Mouse (Mus musculus) monocyte, adult 5-6 weeks (primary cell): ENCODE measurements around the gene Agrp. TPM values are rescaled to one million over a fixed set of nuclear protein-coding genes. Genes with fewer than 3 reads are reported as not detected.

Experiments used
- ATAC-seq: fragments of 153-309, 156-312 bp; replicated peaks from 2 replicates; pipeline ENCODE4 v1.8.0; 2017; ENCODE audit warnings: mild to moderate bottlenecking; ENCODE audit not compliant: low TSS enrichment, insufficient number of reproducible peaks, severe bottlenecking, poor library complexity, low FRiP score
- total RNA-seq: library from RNA; stranded (forward); fragments of 200-1000, 200-491, 200-594 nt; gene quantifications from 3 replicates; pipeline ENCODE4 v1.2.3, GENCODE M21; 2017

The Agrp gene
- total RNA-seq, 1 experiment from 2014 or later: 3.6 TPM

- no peak for ATAC-seq
Measured at GRCm38 (mm10) chr8:105536546-105536945, 100.6 kb downstream of the Agrp start.

DNA sequence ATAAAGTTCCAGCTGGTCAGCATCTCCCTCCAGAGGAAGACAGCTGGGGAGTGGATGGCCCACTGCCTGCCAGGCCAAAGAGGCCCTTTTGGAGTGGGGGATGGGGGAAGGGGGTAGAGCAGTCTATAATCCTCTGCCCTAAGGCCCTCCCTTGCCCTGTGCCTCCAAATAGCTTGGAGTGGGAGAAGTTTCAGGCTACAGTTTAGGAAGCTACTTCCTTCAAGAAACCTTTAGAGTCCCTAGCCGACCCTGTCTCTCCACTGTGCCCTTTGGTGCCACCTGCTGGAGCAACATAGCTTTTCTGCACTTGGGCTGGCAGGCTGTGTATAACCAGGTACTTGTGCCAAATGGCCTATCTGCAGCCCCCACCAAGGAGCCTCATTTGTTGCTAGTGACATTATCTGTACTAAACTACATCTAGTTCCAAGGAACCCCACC is 103.3 kb downstream of the Agrp start:
- ATAC-seq: peak; percentile 22

DNA sequence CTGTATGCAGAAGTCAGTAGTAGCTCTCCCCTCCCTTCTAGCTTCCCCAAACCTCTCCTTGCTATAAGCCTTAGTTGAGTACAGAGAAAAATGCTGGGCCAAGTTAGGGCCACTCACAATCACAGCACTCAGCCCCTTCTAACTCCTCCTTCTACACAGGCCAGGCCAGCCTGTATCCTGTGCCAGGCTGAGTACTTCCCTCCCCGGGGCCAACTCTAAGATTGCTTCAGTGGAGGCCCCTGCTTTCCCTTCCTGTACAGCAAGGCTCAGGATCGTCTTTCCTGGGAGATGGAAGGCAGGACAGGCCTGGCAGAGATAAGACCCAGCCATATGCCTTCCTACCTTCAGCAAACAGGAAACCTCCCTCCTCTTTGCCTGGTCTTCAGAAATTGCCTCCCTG is 103.8 kb downstream of the Agrp start:
- peak; percentile 25 for ATAC-seq

GRCm38 (mm10) chr8:105531774-105532173 is 105.4 kb downstream of the Agrp start:
- ATAC-seq: no peak

DNA sequence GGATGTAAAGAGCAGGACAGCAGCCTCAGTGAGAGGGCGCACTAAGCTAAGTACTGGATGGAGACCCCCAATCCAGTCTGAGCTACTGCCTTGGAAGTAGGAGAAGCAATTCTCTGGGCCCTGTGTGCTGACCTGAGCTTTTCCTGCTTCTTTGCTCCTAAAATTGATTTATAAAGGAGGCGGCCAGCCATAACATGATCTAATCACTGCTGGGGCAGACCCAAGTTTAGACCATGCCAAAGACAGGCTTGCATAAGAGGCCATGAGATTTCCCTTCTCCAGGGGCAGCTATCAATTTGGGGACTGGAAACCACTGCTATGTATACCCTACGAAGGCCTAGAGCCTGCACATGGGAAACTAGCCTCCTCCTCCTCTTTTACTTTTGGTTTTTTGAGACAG is 107.9 kb downstream of the Agrp start:
- ATAC-seq: no peak

DNA sequence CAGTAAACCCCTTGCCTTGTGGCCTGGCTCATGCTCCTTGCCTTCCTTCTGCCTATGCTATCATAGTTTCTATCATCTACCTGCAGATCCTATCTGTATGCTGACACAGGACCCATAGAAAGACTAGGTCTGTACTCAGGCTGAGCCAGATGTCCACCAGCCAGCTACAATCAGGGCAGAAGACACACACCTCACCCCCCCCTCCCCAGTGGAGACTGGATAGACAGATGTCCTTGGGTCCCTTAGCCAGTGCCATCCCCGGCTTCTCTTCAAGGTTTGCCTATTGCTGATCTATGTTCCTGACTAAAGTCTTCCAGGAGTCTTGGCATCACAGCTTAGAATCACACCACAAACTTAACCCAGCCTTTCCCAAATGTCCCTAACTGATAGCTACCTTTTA is 109.0 kb downstream of the Agrp start:
- no peak for ATAC-seq

- ATAC-seq: no peak
Measured at GRCm38 (mm10) chr8:105527110-105527509, 110.1 kb downstream of the Agrp start.

GRCm38 (mm10) chr8:105522890-105523289 is 114.3 kb downstream of the Agrp start:
- ATAC-seq: no peak

DNA sequence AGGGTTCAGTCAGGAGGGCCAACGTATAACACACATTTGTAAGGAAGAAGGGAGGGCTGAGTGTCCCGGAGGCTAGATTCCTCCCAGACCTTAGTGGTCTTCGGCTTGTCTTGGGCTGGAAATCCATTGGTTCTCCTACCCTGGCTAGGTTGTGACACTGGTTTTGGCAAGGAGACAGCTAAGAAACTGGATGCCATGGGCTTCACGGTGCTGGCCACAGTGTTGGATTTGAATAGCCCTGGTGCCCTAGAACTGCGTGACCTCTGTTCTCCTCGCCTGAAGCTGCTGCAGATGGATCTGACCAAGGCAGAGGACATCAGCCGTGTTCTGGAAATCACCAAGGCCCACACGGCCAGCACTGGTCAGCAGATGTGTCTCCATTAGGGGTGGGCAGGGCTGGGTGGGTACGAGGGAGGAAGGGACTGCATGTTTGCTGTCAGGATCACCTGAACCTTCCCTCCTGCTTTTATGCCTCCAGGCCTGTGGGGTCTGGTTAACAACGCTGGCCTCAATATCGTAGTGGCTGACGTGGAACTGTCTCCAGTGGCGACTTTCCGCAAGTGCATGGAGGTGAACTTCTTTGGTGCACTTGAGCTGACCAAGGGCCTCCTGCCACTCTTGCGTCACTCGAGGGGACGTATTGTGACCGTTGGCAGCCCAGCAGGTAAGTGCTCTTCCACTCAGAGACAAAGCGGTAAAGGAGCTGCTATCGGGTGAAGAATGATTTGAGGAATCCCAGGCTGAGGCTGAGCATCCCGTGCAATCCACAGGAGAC is 115.0 kb downstream of the Agrp start:
- ATAC-seq: no peak

DNA sequence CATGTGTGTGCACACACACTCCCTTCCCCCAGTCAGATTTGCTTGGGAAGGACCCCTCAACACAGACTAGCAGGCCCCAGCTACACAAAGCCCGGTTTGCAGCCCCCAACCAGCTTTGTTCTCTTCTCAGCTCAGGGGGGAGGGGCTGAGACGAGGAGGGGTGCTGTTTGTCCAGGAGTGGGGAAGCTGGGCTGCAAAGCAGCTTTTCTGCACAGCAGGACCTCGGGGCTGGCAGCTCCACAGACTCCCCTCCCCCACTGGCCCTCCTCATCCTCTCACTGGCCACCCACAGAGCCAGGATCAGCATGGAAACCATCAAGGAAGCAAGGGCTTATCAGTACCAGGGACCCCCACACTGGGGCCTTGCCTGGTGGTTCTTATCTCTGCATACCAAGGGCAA is 116.1 kb downstream of the Agrp start:
- ATAC-seq: no peak

DNA sequence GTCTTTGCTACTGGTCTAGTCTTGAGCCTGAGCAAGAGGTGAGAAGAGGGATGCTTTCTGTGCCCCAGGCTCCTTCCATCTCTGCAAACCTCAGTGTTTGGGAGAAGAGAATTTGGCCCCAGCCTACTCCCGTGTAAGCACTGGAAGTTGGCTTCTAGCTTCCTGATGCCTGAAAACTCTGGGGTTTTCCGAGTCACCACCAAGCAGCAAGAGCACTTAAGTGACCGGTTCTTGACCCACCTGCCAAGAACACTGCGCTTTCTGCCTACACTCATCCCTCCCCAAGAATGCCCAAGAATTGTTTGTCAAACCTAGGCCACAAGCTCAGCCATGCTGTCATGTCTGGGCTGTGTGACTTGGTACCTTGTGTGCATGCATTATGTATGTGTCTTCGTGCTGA is 116.7 kb downstream of the Agrp start:
- ATAC-seq: no peak

- ATAC-seq: no peak
Measured at GRCm38 (mm10) chr8:105519591-105519990, 117.6 kb downstream of the Agrp start.

- peak; percentile 31; the same call in 1 of the 2 replicates for ATAC-seq
Measured at GRCm38 (mm10) chr8:105518436-105519313, 118.5 kb downstream of the Agrp start, which contains the start of gene Hsd11b2. Gene Hsd11b2 (plus strand): TSS chr8:105518755.

- no peak for ATAC-seq
Measured at GRCm38 (mm10) chr8:105517346-105517745, 119.8 kb downstream of the Agrp start.

Other genes with a start within 250 kb of the Agrp start
- gene Kctd19, start 223.9 kb downstream of the Agrp start, total RNA-seq: 0.32 TPM in 1 of 3 replicates, not detected in the others
- not detected in 3 replicates for gene Lrrc36, start 223.8 kb downstream of the Agrp start, total RNA-seq
- 164 to 258 TPM (median 248 TPM) in 3 replicates for gene Tppp3, start 165.9 kb downstream of the Agrp start, total RNA-seq
- 0.43 to 0.49 TPM (median 0.48 TPM) in 3 replicates for gene Zdhhc1, start 140.5 kb downstream of the Agrp start, total RNA-seq
- gene Hsd11b2, start 118.6 kb downstream of the Agrp start, total RNA-seq: not detected in 3 replicates
- gene Atp6v0d1, start 71.3 kb downstream of the Agrp start, total RNA-seq: 62.8 to 77.2 TPM (median 68.8 TPM) in 3 replicates
- 0.64 to 6.4 TPM (median 1.2 TPM) in 3 replicates for gene Ripor1, start 32.1 kb downstream of the Agrp start, total RNA-seq
- 75.1 to 125 TPM (median 91.9 TPM) in 3 replicates for gene Ctcf, start 825 bp downstream of the Agrp start, total RNA-seq
- 1.7 to 3.9 TPM (median 2.4 TPM) in 3 replicates for gene Carmil2, start 48.9 kb upstream of the Agrp start, total RNA-seq
- 8.7 to 25.2 TPM (median 9.7 TPM) in 3 replicates for gene Acd, start 63.7 kb upstream of the Agrp start, total RNA-seq
- 21.3 to 28.7 TPM (median 21.4 TPM) in 3 replicates for gene Pard6a, start 63.8 kb upstream of the Agrp start, total RNA-seq
- not detected in 3 replicates for gene 4933405L10Rik, start 70.3 kb upstream of the Agrp start, total RNA-seq
- gene Enkd1, start 70.8 kb upstream of the Agrp start, total RNA-seq: 0.43 to 1.6 TPM in 2 of 3 replicates, not detected in the other
- gene Gfod2, start 121.3 kb upstream of the Agrp start, total RNA-seq: 0.21 to 2.7 TPM in 2 of 3 replicates, not detected in the other
- gene Ranbp10, start 190.0 kb upstream of the Agrp start, total RNA-seq: 11.8 to 19.7 TPM (median 13.0 TPM) in 3 replicates
- gene Tsnaxip1, start 190.3 kb upstream of the Agrp start, total RNA-seq: 0.19 TPM in 1 of 3 replicates, not detected in the others
- gene Cenpt, start 215.9 kb upstream of the Agrp start, total RNA-seq: 3.6 to 7.3 TPM (median 5.4 TPM) in 3 replicates
- 12.3 to 21.2 TPM (median 20.9 TPM) in 3 replicates for gene Thap11, start 217.7 kb upstream of the Agrp start, total RNA-seq
- gene Nutf2, start 223.2 kb upstream of the Agrp start, total RNA-seq: 20.2 to 38.8 TPM (median 28.6 TPM) in 3 replicates
- gene Edc4, start 243.5 kb upstream of the Agrp start, total RNA-seq: 29.2 to 48.9 TPM (median 46.8 TPM) in 3 replicates